Mouse (Mus musculus) CH12.LX (cell line): ENCODE results near the gene Rps11. TPM values are rescaled to one million over a fixed set of nuclear protein-coding genes. Genes with fewer than 3 reads are reported as not detected.

Experiments
- DNase-seq: peaks from one replicate; pipeline ENCODE4 v3.0.0-alpha.2; 2013; ENCODE audit errors: extremely low read depth
- H3K27ac ChIP-seq: 2 replicates; pipeline ENCODE4 v1.5.1; 2012; ENCODE audit warnings: low read depth, mild to moderate bottlenecking, control low read depth, moderate library complexity; ENCODE audit not compliant: insufficient read depth
- H3K27me3 ChIP-seq: replicated peaks from 2 replicates; pipeline ENCODE3; 2012; ENCODE audit warnings: inconsistent platforms
- H3K36me3 ChIP-seq, 2 experiments: replicated peaks in 1 of 2; 2 replicates each; pipeline versions ENCODE3 to v1.6.1; 2012; ENCODE audit warnings: inconsistent platforms in 1 of 2, low read length in 1 of 2, mild to moderate bottlenecking in 1 of 2, mixed read lengths in 1 of 2, moderate library complexity in 1 of 2; ENCODE audit not compliant: control insufficient read depth in 1 of 2, insufficient read depth in 1 of 2
- H3K4me1 ChIP-seq, 2 experiments: 2 replicates each; pipeline ENCODE4 v1.6.1; 2012; ENCODE audit warnings: inconsistent platforms in 1 of 2, moderate library complexity in 1 of 2; ENCODE audit not compliant: insufficient read depth in 2 of 2, control insufficient read depth in 1 of 2
- H3K4me2 ChIP-seq: 2 replicates; pipeline ENCODE4 v1.6.1; 2012; ENCODE audit warnings: low read depth, mild to moderate bottlenecking, control low read depth; ENCODE audit not compliant: poor library complexity, insufficient read depth, severe bottlenecking
- H3K4me3 ChIP-seq, 3 experiments: fragments of 150-350 bp in 1 of 3; sonication (generic) in 1 of 3; replicated peaks in 1 of 3; 2 replicates each; pipeline versions ENCODE3 to v1.5.1; 2011 to 2012; ENCODE audit warnings: low read depth in 2 of 3, low read length in 2 of 3, mild to moderate bottlenecking in 2 of 3, moderate library complexity in 2 of 3, control low read depth in 1 of 3, improper control_type of control experiment in 1 of 3, inconsistent platforms in 1 of 3, mixed read lengths in 1 of 3; ENCODE audit not compliant: poor library complexity in 1 of 3
- H3K79me2 ChIP-seq: replicated peaks from 2 replicates; pipeline ENCODE4 v1.6.1; 2012; ENCODE audit warnings: mild to moderate bottlenecking, moderate library complexity; ENCODE audit not compliant: control insufficient read depth, poor library complexity, insufficient read depth, severe bottlenecking; ENCODE audit errors: extremely low read depth
- H3K9ac ChIP-seq: 2 replicates; pipeline ENCODE4 v1.6.1; 2012; ENCODE audit warnings: low read depth, mild to moderate bottlenecking, control low read depth, moderate library complexity; ENCODE audit not compliant: insufficient read depth
- H3K9me3 ChIP-seq: replicated peaks from 2 replicates; pipeline ENCODE3; 2012; ENCODE audit warnings: low read length, inconsistent platforms, mixed read lengths
- CHD1 ChIP-seq: IDR thresholded peaks from 2 replicates; pipeline ENCODE4 v1.6.1; 2012; ENCODE audit warnings: low read depth, low read length, improper control_type of control experiment, inconsistent platforms
- EP300 ChIP-seq: IDR thresholded peaks from 2 replicates; pipeline ENCODE4 v1.6.1; 2011; ENCODE audit warnings: low read length, improper control_type of control experiment
- HCFC1 ChIP-seq: IDR thresholded peaks from 2 replicates; pipeline ENCODE4 v1.6.1; 2012; ENCODE audit warnings: low read depth, mild to moderate bottlenecking, inconsistent platforms, low read length, improper control_type of control experiment
- JUN ChIP-seq: IDR thresholded peaks from 2 replicates; pipeline ENCODE4 v1.6.1; 2011; ENCODE audit warnings: low read depth, mild to moderate bottlenecking, low read length, improper control_type of control experiment, moderate library complexity; ENCODE audit not compliant: insufficient read depth
- JUND ChIP-seq: conservative IDR thresholded peaks from 2 replicates; pipeline ENCODE4 v1.6.1; 2011; ENCODE audit warnings: low read depth, low read length, improper control_type of control experiment
- KAT2A ChIP-seq: IDR thresholded peaks from 2 replicates; pipeline ENCODE4 v1.6.1; 2012; ENCODE audit warnings: low read length, improper control_type of control experiment, inconsistent platforms; ENCODE audit not compliant: insufficient replicate concordance
- MAZ ChIP-seq: IDR thresholded peaks from 2 replicates; pipeline ENCODE4 v1.6.1; 2012; ENCODE audit warnings: low read depth, mild to moderate bottlenecking, inconsistent platforms, low read length, improper control_type of control experiment, moderate library complexity
- MEF2A ChIP-seq: IDR thresholded peaks from 2 replicates; pipeline ENCODE4 v1.6.1; 2014; ENCODE audit warnings: low read depth, mild to moderate bottlenecking, inconsistent platforms, low read length, improper control_type of control experiment, borderline replicate concordance
- NELFE ChIP-seq: IDR thresholded peaks from 2 replicates; pipeline ENCODE4 v1.6.1; 2011; ENCODE audit warnings: low read depth, low read length, improper control_type of control experiment
- PAX5 ChIP-seq: IDR thresholded peaks from 2 replicates; pipeline ENCODE4 v1.6.1; 2012; ENCODE audit warnings: low read length, inconsistent platforms, mixed read lengths
- RAD21 ChIP-seq: IDR thresholded peaks from 2 replicates; pipeline ENCODE4 v1.6.1; 2011; ENCODE audit warnings: low read depth, mild to moderate bottlenecking, low read length, improper control_type of control experiment, moderate library complexity
- RCOR1 ChIP-seq: conservative IDR thresholded peaks from 2 replicates; pipeline ENCODE4 v1.6.1; 2012; ENCODE audit warnings: low read depth, mild to moderate bottlenecking, inconsistent platforms, low read length, improper control_type of control experiment
- USF2 ChIP-seq: conservative IDR thresholded peaks from 2 replicates; pipeline ENCODE4 v1.6.1; 2011; ENCODE audit warnings: low read depth, low read length, improper control_type of control experiment
- ZKSCAN1 ChIP-seq: IDR thresholded peaks from 2 replicates; pipeline ENCODE4 v1.6.1; 2012; ENCODE audit warnings: low read depth, inconsistent platforms, low read length, improper control_type of control experiment, borderline replicate concordance
- dilution Hi-C: fragments of 300-500 bp; cut with MboI; formaldehyde crosslinking; loops from 2 replicates; pipeline ENCODE4 v1.14.3; 2020; ENCODE audit warnings: low sequenced_read_pairs; ENCODE audit not compliant: extremely low pct_unique_long_range_greater_than_20kb, extremely low pct_ligation_motif_present
- in situ Hi-C: fragments of 300-500 bp; cut with MboI; formaldehyde crosslinking; loops from 3 replicates; pipeline ENCODE4 v1.14.3; 2019; ENCODE audit warnings: low sequenced_read_pairs, low pct_ligation_motif_present, low pct_unique_long_range_greater_than_20kb, mixed read lengths
- polyA plus RNA-seq: library from polyadenylated mRNA; unstranded; fragments of >175 nt; gene quantifications from 2 replicates; pipeline ENCODE4 v1.2.1, GENCODE M21; 2012; ENCODE audit warnings: low read depth; ENCODE audit not compliant: insufficient read length
- total RNA-seq, 2 experiments: library from RNA; depleted of rRNA; stranded (reverse); fragments of 300-350 nt in 1 of 2; fragments of >200 nt in 1 of 2; gene quantifications; 2 replicates each; pipeline ENCODE4 v1.2.3; 2012 to 2014

The Rps11 gene
- total and polyA plus RNA-seq, 3 experiments, result 898 to 1,839 (median 1,699) TPM

DNA sequence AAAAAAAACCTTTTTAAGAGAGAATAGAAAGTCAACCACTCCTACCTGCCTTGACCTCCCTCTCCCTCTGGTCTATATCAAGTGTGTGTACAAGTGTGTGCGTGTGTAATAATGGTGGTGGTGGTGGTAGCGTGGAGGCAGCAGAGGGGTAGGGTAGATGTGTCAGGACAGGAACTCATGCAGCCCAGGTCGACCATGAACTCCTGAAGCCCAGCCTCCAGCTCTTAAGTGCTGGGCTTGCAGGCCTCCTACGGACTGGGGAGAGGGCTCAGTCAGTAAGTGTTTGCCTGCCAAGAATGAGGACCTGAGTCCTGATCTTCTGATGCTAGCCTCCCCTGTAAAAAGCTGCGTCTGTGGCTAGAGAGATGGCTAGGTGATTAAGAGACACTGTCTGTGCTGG is 19.3 kb downstream of the Rps11 start:
- Histone ChIP-seq H3K9me3 (no peaks in the 10 kb centered on the region), H3K27me3 (no peaks in the 10 kb centered on the region), H3K4me2 (no peak overlapping the region), H3K4me3 (no peak overlapping the region), H3K79me2 (no peaks in the 10 kb centered on the region), H3K4me1 (no peaks in the 10 kb centered on the region; a peak in 1 of 4 replicates), H3K36me3 (no peaks in the 10 kb centered on the region), H3K9ac (no peak overlapping the region), H3K27ac (no peak overlapping the region)
- TF ChIP-seq USF2, result no peak
- no peak for TF ChIP-seq RCOR1
- TF ChIP-seq NELFE, result no peak
- TF ChIP-seq KAT2A, result no peak
- TF ChIP-seq JUND, result no peak
- TF ChIP-seq RAD21, result no peak
- no peak for TF ChIP-seq HCFC1
- no peak for TF ChIP-seq MAZ
- TF ChIP-seq CHD1, result no peak
- TF ChIP-seq JUN, result no peak
- TF ChIP-seq EP300, result no peak
- TF ChIP-seq MEF2A, result no peak
- no peak for TF ChIP-seq PAX5
- TF ChIP-seq ZKSCAN1, result no peak
- dilution Hi-C loops (no loop called here), in situ Hi-C loops (no loop called here)
- DNase-seq, result no peak

DNA sequence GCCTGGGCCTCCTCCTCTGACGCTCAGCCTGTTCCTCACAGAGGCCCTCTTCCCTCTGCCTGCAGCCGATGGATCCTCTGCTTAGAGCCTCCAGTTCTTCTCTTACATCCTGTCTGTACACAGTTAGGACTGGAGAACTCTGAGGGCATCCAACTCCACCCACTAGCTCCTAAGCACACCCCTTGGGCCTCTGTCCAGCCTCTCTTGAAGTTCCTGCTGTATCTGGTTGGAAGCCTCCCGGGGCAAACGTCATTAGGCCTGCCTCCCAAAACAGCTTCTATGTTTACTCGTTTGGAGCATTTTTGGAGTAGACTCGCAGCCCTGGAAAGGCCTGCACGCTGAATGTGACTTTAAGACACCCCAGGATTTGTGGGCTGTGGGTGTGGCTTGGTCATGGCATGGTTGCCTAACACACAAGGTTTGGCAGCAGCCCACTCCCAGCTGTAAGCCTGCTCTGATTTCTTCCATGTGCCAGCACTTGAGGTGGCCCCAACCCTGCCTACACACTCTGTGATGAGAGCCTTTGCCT is 20.5 kb downstream of the Rps11 start, which contains the start of gene Fcgrt:
Fcgrt (minus strand) TSS at position 200 of the 529 bp plus-strand sequence.
- Histone ChIP-seq H3K4me1 (peaks cover 0 to 2% of the 10 kb centered on the region in 2 experiments; a peak in 2 of 4 replicates), H3K27ac (no peak within 1 kb of the TSS), H3K4me3 (no peak within 1 kb of the TSS), H3K4me2 (no peak within 1 kb of the TSS), H3K9me3 (no peaks in the 10 kb centered on the region), H3K79me2 (no peaks in the 10 kb centered on the region), H3K9ac (no peak within 1 kb of the TSS), H3K36me3 (no peaks in the 10 kb centered on the region)
- dilution Hi-C loops (no loop called here), in situ Hi-C loops (no loop called here)
- DNase-seq, result no peak
- TF ChIP-seq HCFC1, result no peak
- TF ChIP-seq, all 38 proteins: peak for 0
- no peaks in the 10 kb centered on the region for H3K27me3 ChIP-seq
